ENCODE assay signal across 24 mouse cellular contexts in the genomic region with DNA sequence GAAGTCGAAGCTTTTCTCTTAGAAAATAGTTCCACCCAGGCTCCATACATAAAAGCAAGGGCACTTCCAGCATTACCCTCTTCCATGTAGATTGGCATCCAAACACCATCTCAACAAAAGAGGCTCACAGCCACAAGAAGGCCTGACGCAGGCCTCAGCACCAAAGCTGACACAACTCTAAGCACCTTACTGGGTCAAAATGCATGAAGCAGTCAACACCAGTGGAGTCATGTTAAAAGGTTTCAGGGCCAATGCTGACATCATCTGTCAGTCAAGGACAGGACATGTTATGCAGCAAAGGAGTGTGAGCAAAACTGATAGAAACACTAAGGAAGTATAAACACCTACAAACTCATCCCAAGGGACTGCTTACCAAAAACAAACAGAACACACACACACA.
"Had no signal": no experiment of that assay in that cellular context is flagged by ENCODE, and none has a peak within 500 bp of the region (broad histone marks: within the 10 kb centered on the region; RNA-seq: fewer than 3 reads in every experiment).

No protein-coding gene starts in this region.

- DNase-seq: gastrocnemius, postnatal 14 days; gastrocnemius, postnatal 36 days; heart, adult 18-20 months; heart, postnatal 14 days; heart, postnatal 36 days; kidney, adult 11 months; kidney, adult 2 months; kidney, adult 9 months; kidney, postnatal 14 days; kidney, postnatal 36 days; layer of hippocampus, adult 9-11 months; layer of hippocampus, postnatal 36 days; left cerebral cortex, postnatal 4 days had no signal

- H3K27ac ChIP-seq: heart, embryonic 13.5 days; heart, embryonic 15.5 days; hindbrain, embryonic 13.5 days; hindbrain, embryonic 15.5 days; hindbrain, postnatal 0 days; kidney, embryonic 15.5 days; kidney, postnatal 0 days; limb, embryonic 13.5 days; limb, embryonic 15.5 days; liver, embryonic 12.5 days; liver, embryonic 14.5 days had no signal

- H3K36me3 ChIP-seq: heart, embryonic 13.5 days; heart, embryonic 15.5 days; kidney, embryonic 15.5 days; limb, embryonic 13.5 days; limb, embryonic 15.5 days; liver, embryonic 12.5 days had no signal

- H3K4me1 ChIP-seq: liver, embryonic 12.5 days had no signal

- H3K4me3 ChIP-seq: heart, embryonic 13.5 days; heart, embryonic 15.5 days; hindbrain, embryonic 13.5 days; hindbrain, embryonic 15.5 days; kidney, embryonic 15.5 days; limb, embryonic 13.5 days; limb, embryonic 15.5 days; liver, embryonic 12.5 days had no signal

- H3K27me3 ChIP-seq: heart, embryonic 13.5 days; heart, embryonic 15.5 days; hindbrain, embryonic 13.5 days; hindbrain, embryonic 15.5 days; kidney, embryonic 15.5 days; limb, embryonic 13.5 days; limb, embryonic 15.5 days; liver, embryonic 12.5 days had no signal

- H3K9me3 ChIP-seq: heart, embryonic 13.5 days; heart, embryonic 15.5 days; hindbrain, embryonic 13.5 days; hindbrain, embryonic 15.5 days; kidney, embryonic 15.5 days; limb, embryonic 13.5 days; limb, embryonic 15.5 days; liver, embryonic 12.5 days had no signal
